Mouse (Mus musculus) retina, postnatal 7 days (tissue): ENCODE measurements at regions not wholly inside any gene's neighbourhood (a gene's known extent, or its start where the extent isn't known, plus 50 kb on each side); places are given as distances from the start of the nearest gene placed in this dataset.

Source experiments
- DNase-seq: peaks from one replicate; pipeline ENCODE4 v3.0.0-alpha.2; 2012; ENCODE audit warnings: low read depth, low spot score

DNA sequence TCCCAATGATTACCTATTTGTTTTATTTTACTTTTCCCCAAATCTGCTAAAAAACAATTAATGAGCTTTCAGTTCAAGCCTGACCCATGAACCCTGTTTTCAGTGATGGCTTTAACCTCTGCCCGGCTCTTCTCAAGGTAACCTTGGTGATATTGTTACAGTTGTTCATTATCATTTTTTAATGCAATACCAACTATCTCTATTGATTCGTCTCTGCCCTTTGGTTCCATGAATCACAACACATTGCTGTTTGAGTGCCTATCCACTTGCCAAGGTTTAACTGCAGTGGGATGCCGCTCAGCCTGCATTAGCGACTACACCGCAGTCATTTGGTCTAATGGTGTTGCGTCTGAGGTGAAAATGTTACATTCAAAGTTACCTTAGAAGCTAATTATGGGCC lies 317.9 kb downstream of the Etnk1 start:
- no peak for DNase-seq

GRCm38 (mm10) chr6:143487003-143487402 lies 320.0 kb downstream of the Etnk1 start:
- DNase-seq = no peak

DNA sequence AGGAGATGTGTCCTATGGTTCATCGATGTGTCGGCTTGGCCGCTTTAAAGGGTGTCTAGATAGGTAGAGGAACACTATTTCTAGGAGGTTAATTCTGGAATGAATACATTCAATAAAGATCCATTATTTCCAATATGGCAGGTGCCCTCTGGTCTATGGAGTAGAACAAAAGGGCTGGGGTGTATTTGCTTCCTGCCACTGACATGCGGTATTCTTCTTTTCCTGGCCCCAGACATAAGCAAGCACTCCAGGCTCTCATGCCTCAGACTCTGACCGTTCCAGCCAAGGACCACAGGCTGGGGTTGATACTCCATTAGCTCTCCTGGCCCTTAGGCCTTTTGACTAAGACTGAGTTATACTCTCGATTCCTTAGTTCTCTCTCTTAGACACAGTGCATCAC lies 323.0 kb downstream of the Etnk1 start:
- DNase-seq = no peak

- DNase-seq = no peak
Measured at GRCm38 (mm10) chr6:143491380-143491779, 324.4 kb downstream of the Etnk1 start.

DNA sequence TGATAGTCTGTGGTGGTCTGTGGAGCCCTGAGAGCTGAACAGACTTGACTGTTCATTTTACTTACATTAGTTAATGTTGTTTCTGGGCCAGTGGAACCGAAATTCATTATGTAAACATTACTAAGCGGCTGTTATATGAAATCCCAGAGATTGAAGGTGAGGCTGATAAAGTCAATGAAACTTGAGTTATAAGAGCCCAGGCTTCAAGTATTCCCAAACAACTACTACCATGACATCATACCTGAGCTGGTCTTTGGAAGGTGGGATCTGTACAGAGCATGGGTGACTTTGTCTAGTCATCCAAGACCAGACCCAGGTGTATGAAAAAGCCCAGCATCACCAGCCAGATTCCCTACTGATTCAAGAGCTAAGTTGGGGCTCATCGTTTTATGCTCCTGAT lies 326.5 kb downstream of the Etnk1 start:
- DNase-seq = no peak

DNA sequence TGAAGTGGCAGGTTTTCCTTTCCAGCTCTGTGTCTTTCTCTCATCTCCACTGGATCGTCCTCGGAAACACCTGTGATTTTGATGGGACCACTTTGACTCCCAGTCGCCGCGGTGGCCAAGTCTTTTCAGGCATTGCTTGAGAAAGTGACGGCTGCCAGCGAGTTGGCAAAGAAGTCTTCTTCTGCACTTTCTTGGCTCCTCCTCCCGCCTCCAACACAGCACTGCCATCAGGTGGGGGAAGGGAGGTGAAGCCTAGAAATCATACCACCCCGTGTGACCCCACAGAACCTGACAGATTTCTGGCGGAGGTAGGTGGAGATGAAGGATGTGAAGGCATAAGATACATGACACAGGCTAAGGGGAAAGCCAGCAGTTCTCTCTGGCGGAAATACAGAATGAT lies 327.3 kb downstream of the Etnk1 start:
- DNase-seq = no peak

DNA sequence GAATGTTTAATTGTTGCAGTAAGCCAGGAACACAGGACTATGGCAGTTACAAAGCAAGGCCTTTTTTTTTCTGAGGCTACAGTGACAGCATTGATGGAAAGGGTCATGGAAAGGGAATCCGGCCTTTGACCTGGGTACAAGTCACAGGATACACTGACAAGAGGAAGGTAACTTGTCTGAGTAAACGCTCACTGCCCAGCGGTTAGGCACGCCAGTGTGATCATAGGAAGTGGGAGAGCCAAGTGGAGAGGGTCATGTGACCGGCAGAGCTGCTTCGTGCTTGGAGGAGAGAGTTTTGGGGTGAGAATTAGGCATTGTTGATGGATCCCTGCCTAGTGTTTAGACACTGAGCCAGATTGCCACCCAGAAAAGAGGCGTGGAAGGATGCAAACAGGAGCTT lies 327.9 kb downstream of the Etnk1 start:
- DNase-seq = no peak

GRCm38 (mm10) chr6:143498764-143499163 lies 331.7 kb downstream of the Etnk1 start:
- no peak for DNase-seq

GRCm38 (mm10) chr6:143499259-143500043 lies 332.4 kb downstream of the Etnk1 start:
- no peak for DNase-seq

DNA sequence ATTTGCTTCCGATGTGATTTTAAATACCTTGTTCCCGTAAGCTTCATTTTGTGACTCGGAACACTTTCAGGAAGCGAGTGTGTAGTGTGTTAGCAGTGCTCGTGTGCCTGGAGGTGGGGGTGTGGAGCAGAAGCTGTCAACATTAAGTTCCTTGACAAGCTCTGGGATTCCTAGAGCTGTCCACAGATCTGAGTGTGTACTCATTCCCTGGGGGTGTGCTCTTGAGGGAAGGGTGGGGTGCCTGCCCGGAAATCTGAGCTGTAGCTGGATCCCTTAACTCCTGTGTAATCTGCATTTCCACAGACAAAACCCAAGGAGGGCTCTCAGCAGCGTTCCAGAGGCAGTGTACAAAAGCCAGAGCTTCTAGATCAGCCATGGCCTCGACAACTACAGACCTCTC lies 335.8 kb downstream of the Etnk1 start:
- DNase-seq = no peak

- DNase-seq = no peak
Measured at GRCm38 (mm10) chr6:143503953-143504352, 336.9 kb downstream of the Etnk1 start.

DNA sequence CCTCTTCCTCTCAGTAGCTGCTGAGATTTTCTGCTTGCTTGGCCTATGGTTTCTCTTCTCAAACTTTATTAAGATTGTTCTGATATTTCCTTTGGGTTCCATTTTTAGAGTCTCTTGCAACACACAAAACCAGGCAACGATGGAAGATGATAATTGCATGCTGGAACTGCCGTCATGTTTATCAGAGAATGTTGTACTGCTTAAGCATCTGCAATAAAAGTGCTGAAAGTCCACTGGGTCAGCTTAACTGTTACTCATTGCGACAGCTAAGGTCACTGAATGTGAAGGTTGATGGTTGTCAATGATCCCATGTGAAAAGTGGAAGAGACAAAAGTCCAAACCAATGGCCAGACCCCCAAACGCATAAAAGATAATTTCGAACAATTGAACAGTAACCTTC lies 346.4 kb downstream of the Etnk1 start:
- DNase-seq = no peak

DNA sequence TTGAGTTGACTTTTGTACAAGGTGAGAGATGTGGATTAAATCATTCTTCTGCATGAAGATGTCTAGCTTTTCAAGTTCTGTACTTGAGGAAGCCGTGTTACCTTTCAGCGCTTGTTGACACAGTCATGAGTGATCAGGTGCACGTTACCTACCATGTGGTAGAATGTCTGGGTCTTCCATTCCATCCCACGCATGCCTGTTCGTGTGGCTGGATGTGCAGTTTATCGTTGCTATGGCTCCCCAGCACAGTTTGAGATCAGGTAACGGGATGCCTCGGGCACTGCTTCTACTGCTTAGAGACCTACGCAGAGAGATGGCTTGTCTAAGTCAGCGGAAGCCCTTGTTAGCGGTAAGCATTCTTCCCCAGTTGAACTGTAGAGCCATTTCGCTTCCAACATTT lies 348.1 kb downstream of the Etnk1 start:
- DNase-seq = no peak

DNA sequence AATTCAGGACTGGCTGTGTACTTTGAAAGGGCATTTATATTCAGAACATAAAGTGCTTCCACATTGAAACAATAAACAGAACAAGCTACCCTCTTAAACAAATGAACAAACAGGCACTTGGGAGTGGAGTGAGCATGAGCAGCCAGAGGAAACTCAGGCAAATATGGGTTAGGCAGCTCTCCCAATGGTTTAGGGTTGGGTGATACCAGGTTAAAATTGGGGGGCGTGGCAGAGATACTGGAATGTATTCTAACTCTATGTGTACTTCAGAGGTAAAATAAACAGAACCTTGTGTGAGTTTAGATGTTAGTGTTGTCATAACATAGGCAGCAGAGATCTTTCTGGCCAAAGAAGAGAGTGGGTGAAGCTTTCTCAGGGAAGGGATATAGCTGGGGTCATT lies 349.7 kb downstream of the Etnk1 start:
- DNase-seq = no peak

- DNase-seq = no peak
Measured at GRCm38 (mm10) chr6:143518476-143518875, 351.5 kb downstream of the Etnk1 start.

GRCm38 (mm10) chr6:143519668-143520067 lies 352.6 kb downstream of the Etnk1 start:
- DNase-seq = no peak

- no peak for DNase-seq
Measured at GRCm38 (mm10) chr6:143525092-143525491, 358.1 kb downstream of the Etnk1 start.

GRCm38 (mm10) chr6:143528898-143529297 lies 361.9 kb downstream of the Etnk1 start:
- DNase-seq = no peak

- DNase-seq = no peak
Measured at GRCm38 (mm10) chr6:143530372-143531224, 363.6 kb downstream of the Etnk1 start.

- no peak for DNase-seq
Measured at GRCm38 (mm10) chr6:143531477-143531876, 364.5 kb downstream of the Etnk1 start.

GRCm38 (mm10) chr6:143532380-143532779 lies 365.4 kb downstream of the Etnk1 start:
- DNase-seq = no peak

GRCm38 (mm10) chr6:143535265-143535664 lies 368.2 kb downstream of the Etnk1 start:
- DNase-seq = no peak

DNA sequence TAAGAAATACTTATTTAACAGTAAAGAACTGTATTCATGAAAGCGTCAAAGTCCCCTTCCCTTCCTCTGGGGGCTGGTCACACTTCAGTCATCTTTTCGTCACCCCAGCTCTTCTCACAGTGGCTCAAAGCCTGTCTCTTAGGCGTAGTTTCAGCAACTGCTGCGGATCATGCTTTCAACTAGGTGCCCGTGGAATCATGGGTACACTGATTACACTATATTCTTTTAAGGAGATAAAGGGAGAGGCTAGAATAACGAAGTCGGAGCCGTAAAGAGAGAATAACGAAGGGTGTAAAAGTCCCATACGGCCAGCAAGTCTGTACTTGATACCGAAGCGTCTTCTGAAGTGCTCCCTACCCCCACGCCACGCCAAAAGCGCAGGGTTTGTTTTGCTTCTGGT lies 368.7 kb downstream of the Etnk1 start:
- no peak for DNase-seq
